Mouse (Mus musculus): ENCODE data around the gene Wbp2.
"Not testable (repeated sequence)": the region's sequence is repeated elsewhere in the genome, so short reads cannot be mapped to it uniquely, and the experiment has no call there.

Gene Wbp2

DNA sequence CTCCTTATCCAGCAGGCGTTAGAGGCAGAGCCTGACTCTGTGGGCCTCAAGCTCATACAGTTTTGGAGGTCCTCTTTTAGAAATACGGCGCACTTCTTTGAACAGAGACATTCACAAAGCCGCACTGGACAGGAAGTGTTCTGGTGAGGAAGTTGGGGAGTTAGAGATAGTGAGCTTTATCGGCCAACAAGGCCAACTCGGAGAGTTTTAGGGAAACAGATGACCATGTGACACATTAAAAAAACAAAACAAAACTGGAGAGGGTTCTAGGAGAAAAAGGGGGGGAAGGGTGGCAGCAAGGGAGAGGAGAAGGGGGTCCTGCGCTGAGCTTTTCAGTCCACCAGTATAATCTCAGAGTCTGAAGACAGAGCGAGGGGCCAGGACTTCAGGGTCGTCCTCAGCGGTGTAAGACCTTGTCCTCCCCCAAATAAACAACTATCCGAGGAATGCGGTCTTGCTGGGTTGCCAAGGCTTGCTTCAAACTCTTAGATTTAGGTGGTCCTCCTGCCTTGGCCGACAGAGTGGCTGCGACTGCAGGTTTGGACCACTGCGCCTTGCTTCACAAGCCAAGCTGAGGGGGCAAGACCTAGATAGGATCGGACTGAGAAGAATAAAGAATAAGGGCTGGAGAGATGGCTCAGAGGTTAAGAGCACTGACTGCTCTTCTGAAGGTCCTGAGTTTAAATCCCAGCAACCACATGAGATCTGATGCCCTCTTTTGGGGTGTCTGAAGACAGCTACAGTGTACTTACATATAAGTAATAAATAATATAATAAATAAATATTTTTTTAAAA is 7.2 kb upstream of the Wbp2 start:
- in situ Hi-C loops (cut with MboI; ENCODE audit: unreplicated experiment in 2 of 2), result no loop called here

GRCm38 (mm10) chr11:116092959-116093358 is 6.2 kb upstream of the Wbp2 start:
- in situ Hi-C loops (cut with MboI; ENCODE audit: unreplicated experiment in 2 of 2), result not testable (repeated sequence)

DNA sequence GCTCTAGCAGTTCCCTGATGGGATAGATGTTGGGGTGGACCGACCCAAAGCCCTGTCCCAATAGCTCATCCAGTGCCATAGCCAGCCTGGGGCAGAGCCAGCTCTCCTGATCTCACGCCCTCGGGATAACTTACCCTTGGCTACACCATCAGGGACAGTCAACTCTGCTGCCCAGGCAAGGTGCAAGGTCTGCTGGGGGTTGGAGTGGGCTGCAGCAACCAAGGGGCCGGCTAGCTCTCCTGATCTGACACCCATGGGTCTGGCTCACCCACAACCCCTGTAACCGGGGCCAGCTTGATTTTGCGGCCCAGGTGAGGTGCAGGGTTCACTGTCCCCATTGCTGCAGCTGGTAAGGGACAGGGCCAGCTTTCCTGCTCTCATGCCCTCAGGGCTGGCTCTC is 4.8 kb upstream of the Wbp2 start:
- in situ Hi-C loops (cut with MboI; ENCODE audit: unreplicated experiment in 2 of 2), result no loop called here

GRCm38 (mm10) chr11:116089545-116089944 is 2.8 kb upstream of the Wbp2 start:
- in situ Hi-C loops (cut with MboI; ENCODE audit: unreplicated experiment in 2 of 2), result loop anchor here (5.0 kb wide), 1 partner anchor 43 kb away; the partner anchor contains the start of gene Trim65 (in 2 of the 2)

DNA sequence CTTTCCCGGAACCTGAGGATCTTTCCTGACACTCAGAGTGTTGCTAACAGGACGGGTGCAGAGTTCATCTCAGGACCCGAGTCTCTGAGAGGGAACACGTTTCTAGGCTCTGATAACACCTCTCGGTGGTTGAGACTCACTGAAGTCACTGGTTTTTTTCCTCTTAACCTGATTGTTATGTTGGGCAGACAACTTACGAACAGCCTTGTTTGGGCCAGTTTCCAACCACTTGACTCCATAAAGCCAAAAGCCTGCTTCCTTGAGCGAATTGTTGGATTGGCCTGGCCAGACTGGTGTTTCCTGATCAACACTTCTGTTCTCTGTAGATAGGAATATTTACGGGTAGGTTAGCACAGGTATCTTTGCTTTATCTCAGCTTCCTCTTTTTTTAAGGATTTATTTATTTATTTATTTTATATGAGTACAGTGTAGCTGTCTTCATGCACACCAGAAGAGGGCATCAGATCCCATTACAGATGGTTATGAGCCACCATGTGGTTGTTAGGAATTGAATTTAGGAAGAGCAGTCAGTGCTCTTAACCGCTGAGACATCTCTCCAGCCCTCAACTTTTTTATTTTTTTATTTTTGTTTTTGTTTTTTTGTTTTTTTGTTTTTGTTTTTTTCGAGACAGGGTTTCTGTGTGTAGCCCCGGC is 2.1 kb upstream of the Wbp2 start:
- in situ Hi-C loops (cut with MboI; ENCODE audit: unreplicated experiment in 2 of 2), result loop anchor here (5.0 kb wide), 1 partner anchor 43 kb away; the partner anchor contains the start of gene Trim65 (in 2 of the 2)

- in situ Hi-C loops (cut with MboI; ENCODE audit: unreplicated experiment in 2 of 2), result loop anchor here (5.0 kb wide), 1 partner anchor 44 kb away; the partner anchor contains the start of gene Trim65 (in 2 of the 2)
Observed at GRCm38 (mm10) chr11:116088188-116088587, 1.4 kb upstream of the Wbp2 start.

GRCm38 (mm10) chr11:116087194-116088130 is 667 bp upstream of the Wbp2 start:
- in situ Hi-C loops (cut with MboI; ENCODE audit: unreplicated experiment in 2 of 2), result loop anchor here (5.0 kb wide), 1 partner anchor 45 kb away; the partner anchor contains the start of gene Trim65 (in 2 of the 2)

GRCm38 (mm10) chr11:116084166-116084565 is 2.6 kb downstream of the Wbp2 start:
- in situ Hi-C loops (cut with MboI; ENCODE audit: unreplicated experiment in 2 of 2), result no loop called here

DNA sequence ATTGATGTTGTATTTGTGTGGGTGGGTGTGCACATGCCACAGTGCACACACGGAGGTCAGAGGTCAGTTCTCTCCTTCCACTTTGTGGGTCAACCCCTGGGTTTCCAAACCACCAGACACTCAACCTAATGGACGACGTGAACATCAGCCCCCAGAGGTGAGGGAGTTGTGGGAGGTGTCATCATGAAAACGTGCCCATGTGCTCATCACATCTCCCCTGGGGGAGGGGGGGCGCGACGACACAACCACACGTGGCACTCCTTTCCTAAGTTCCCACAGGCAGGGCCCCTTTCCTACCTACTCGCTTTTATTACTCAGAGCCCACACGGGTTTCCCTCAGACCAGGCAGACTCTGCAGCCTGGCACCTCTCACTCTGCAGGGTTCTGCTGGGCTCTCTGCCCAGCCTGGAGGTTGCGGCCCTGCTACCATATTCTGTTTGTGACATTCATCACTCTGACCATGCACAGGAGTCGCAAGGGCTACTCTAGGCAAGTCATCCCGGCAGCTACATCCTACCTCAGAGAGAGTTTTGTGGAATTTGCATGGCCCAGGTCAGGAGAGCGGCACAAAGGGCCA is 3.6 kb downstream of the Wbp2 start:
- in situ Hi-C loops (cut with MboI; ENCODE audit: unreplicated experiment in 2 of 2), result no loop called here

DNA sequence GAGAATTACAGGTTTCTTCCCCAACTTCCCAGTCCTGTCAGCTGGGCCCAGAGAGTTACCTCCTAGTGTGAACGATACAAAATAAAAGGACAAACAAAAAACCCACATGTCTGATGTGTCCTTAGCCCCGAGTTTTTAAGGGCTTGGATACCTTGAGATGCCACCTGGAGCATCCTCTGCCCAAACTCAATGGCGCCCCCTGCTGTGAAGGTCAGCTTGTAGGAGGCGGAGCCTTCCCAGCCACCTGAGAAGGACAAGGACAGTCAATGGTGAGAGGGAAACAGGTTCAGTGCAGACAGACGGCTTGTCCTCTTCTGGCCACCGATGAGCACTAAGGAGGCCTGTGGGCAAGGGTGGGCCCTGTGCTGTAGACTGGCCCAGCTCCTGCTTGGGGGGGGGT is 5.7 kb downstream of the Wbp2 start:
- in situ Hi-C loops (cut with MboI; ENCODE audit: unreplicated experiment in 2 of 2), result no loop called here

- in situ Hi-C loops (cut with MboI; ENCODE audit: unreplicated experiment in 2 of 2), result no loop called here
Observed at GRCm38 (mm10) chr11:116079511-116079910, 7.3 kb downstream of the Wbp2 start.

DNA sequence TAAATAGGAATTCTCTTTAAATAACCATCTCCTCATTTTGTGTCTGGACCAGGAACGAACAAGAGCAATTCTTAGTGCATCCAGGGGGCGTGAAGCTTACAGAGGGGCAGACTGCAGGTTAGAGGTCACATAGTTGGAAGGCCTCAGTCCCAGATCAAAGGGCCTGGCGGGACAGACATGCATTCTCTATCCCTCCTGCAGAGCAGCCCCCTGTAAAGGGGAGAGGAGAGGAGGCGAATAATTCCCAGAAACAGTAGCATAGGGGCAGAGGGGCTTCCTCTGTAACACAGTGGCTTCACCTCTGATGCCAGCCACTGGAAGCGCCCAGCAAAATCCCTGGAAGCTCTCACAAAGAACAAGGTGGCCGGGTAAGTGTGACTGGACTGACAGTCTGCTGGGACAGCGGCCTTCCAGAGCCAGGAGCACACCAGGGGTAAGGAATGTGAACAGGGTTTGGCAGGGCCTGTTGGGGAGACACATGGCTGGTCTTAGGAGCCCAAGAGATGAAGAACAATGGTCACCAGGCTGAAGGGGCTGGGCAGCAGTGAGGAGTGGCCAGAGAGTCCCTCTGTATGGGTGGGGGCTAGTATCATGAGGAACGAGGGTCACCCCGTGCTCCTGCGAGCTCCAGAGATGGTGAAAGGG is 8.0 kb downstream of the Wbp2 start:
- in situ Hi-C loops (cut with MboI; ENCODE audit: unreplicated experiment in 2 of 2), result no loop called here

DNA sequence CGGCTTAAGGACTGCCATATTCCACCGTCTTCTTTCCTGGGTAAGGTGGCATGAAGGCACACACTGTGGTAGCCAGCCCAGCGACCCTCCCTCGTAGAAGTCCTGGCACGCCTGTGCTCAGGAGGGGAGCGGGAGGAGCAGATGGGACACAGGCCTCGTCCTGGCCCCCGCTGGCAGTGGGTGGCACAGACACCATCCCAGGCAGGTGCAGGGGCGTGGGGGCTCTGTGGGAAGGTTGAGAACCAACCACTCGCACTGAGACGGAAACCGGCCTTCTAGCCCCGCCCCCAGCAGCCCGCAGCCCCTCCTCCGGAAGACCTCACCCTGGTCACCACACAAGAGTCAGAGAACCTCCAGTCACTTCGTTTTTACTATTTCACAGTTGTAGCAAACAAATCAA is 8.6 kb downstream of the Wbp2 start:
- in situ Hi-C loops (cut with MboI; ENCODE audit: unreplicated experiment in 2 of 2), result no loop called here

DNA sequence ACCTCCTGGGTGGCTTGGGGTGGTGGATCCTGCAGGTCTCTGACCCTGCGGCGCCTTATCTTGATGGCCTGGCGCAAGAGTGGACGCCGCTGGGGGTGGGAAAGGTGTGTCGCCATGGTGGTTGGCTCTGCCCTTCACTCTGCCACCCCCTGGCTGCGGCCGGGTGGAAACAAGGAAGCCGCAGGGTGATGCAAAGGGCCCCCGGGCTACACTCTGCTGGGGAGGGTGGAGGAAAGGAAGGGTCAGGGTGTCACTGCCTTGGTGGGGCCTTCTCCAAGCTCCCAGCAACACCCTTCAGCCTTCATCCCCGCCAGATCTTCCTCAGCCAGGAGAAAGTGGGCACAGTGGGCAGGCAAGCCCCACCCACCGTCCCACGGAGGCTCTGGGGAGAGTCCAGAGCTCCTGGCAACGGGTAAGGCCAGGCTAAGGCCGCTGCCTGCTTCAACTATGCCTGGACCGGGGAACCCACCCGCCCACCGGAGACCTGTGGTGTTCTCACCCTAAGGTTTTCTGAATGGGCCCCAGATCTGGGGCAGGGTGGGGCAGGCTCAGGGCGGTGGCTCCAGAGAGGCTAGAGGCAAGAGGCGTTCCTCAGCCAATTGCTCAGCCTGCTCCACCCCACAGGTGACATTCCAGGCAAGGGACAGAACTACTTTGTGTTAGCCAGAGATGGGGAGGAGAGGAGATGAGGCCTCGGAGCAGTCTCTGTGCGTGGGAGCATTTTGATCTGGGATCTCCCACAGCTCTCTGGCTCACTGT is 9.2 kb downstream of the Wbp2 start, which contains the start of gene Unc13d:
Unc13d (minus strand) TSS at position 516 of the 759 bp plus-strand sequence.
- in situ Hi-C loops (cut with MboI; ENCODE audit: unreplicated experiment in 2 of 2), result no loop called here

GRCm38 (mm10) chr11:116076836-116077235 is 10.0 kb downstream of the Wbp2 start:
- in situ Hi-C loops (cut with MboI; ENCODE audit: unreplicated experiment in 2 of 2), result no loop called here

- in situ Hi-C loops (cut with MboI; ENCODE audit: unreplicated experiment in 2 of 2), result no loop called here
Observed at GRCm38 (mm10) chr11:116076266-116076540, 10.6 kb downstream of the Wbp2 start.

DNA sequence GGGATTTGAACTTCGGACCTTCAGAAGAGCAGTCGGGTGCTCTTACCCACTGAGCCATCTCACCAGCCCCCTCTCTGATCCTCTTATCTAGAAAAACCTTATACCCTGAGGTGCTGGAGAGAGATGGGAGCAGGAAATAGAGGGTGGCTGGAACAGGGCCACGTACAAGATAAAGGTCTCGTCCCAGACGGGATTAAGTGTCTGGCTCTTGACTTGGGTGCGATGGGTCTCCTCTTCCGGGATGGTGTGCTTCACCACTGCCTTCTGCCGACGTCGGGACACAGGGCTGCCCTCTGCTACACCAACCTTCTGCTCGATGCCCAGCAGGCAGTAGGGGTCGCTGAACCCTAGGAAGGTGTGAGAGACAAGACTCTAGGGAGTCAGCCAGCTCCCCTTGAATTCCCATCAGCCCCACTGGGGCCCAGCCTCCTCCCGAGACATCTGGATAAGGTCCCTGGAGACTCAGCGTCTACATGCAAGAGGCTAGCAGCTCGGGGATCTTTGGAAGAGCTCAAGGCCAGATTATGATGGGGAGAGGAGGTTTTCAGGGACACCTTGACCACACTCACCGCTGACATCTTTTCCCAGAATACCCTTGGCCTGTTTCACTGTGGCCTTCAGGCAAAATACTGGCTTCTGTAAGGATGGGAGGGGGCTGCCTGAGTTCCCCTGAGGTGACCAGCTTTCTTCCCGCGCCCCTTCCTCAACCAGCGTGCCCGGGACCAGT is 11.1 kb downstream of the Wbp2 start:
- in situ Hi-C loops (cut with MboI; ENCODE audit: unreplicated experiment in 2 of 2), result no loop called here

DNA sequence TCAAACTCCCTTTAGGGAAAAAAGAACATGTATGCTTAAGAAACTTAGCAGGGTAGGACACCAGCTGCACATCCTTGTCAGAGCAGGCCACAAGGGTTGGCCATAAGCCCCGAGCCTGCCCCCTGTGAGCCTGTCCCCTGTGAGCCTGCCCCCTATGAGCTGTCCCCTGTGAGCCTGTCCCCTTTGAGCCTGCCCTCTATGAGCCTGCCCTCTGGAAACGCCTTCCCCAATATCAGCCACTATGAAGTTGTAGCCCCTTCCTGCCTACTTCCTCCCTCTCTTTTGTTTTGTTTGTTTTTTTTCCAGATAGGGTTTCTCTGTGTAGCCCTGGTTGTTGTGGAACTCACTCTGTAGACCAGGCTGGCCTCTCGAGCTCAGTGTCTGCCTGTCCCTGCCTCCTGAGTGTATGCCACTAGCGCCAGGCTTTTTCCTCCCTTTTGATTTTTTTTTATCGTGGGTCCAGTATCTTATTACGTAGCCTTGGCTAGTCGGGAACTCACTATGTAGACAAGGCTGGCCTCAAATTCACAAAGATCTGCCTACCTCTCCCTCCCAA is 12.3 kb downstream of the Wbp2 start:
- in situ Hi-C loops (cut with MboI; ENCODE audit: unreplicated experiment in 2 of 2), result loop anchor here (5.0 kb wide), 1 partner anchor 42 kb away; the partner anchor contains the start of gene Unk (in 2 of the 2)
